Mouse (Mus musculus) intestine, embryonic 15.5 days (tissue): Measurements from ENCODE around the gene Enox1. TPM values are rescaled to one million over a fixed set of nuclear protein-coding genes. Genes with fewer than 3 reads are reported as not detected.

Experiments
- ATAC-seq: fragments of 200-750 bp; cut with Nextera tagmentation; 2 replicates; pipeline ENCODE4 v1.8.0; 2017; ENCODE audit warnings: moderate TSS enrichment, moderate library complexity
- H3K27ac ChIP-seq: fragments of 300-500 bp; sonication (generic); 2 replicates; pipeline ENCODE4 v1.5.1; 2015; ENCODE audit warnings: mild to moderate bottlenecking, inconsistent platforms
- H3K27me3 ChIP-seq: fragments of 300-500 bp; sonication (generic); replicated peaks from 2 replicates; pipeline ENCODE4 v1.6.1; 2015; ENCODE audit warnings: inconsistent platforms
- H3K36me3 ChIP-seq: fragments of 300-500 bp; sonication (generic); 2 replicates; pipeline ENCODE4 v1.6.1; 2015; ENCODE audit warnings: inconsistent platforms
- H3K4me1 ChIP-seq: fragments of 300-500 bp; sonication (generic); replicated peaks from 2 replicates; pipeline ENCODE4 v1.6.1; 2015; ENCODE audit warnings: inconsistent platforms
- H3K4me2 ChIP-seq: fragments of 300-500 bp; sonication (generic); replicated peaks from 2 replicates; pipeline ENCODE4 v1.6.1; 2015; ENCODE audit warnings: mild to moderate bottlenecking, inconsistent platforms
- H3K4me3 ChIP-seq: fragments of 300-500 bp; sonication (generic); replicated peaks from 2 replicates; pipeline ENCODE4 v1.5.1; 2015; ENCODE audit warnings: inconsistent platforms
- H3K9ac ChIP-seq: fragments of 300-500 bp; sonication (generic); 2 replicates; pipeline ENCODE4 v1.6.1; 2015; ENCODE audit warnings: inconsistent platforms
- H3K9me3 ChIP-seq: fragments of 300-500 bp; sonication (generic); 2 replicates; pipeline ENCODE4 v1.6.1; 2016; ENCODE audit warnings: inconsistent platforms
- WGBS: fragments of 180-500 bp; shearing (Covaris S2); methylation state at CpG from one replicate; pipeline ENCODE4 v1.1.7; 2015; 5-methylcytosine and 5-hydroxymethylcytosine counted together
- polyA plus RNA-seq: library from polyadenylated mRNA; unstranded; fragments of >200 nt; fragmentation: Nextera tagmentation; extraction: Ambion mirVana; gene quantifications from 2 replicates; pipeline ENCODE4 v1.2.1, GENCODE M21; 2015

Enox1 gene
- polyA plus RNA-seq, 1 experiment from 2014 or later, result 6.3 TPM

GRCm38 (mm10) chr14:77738056-77738455 is 581.5 kb downstream of the Enox1 start:
- Histone ChIP-seq H3K4me1 (no peaks in the 10 kb centered on the region), H3K4me3 (no peak overlapping the region), H3K4me2 (no peak overlapping the region), H3K36me3 (no peaks in the 10 kb centered on the region), H3K27me3 (no peaks in the 10 kb centered on the region), H3K9ac (no peak overlapping the region), H3K9me3 (no peaks in the 10 kb centered on the region), H3K27ac (no peak overlapping the region)
- 75% methylated on average over 3 of the region's 3 CpGs for WGBS
- ATAC-seq, result no peak

DNA sequence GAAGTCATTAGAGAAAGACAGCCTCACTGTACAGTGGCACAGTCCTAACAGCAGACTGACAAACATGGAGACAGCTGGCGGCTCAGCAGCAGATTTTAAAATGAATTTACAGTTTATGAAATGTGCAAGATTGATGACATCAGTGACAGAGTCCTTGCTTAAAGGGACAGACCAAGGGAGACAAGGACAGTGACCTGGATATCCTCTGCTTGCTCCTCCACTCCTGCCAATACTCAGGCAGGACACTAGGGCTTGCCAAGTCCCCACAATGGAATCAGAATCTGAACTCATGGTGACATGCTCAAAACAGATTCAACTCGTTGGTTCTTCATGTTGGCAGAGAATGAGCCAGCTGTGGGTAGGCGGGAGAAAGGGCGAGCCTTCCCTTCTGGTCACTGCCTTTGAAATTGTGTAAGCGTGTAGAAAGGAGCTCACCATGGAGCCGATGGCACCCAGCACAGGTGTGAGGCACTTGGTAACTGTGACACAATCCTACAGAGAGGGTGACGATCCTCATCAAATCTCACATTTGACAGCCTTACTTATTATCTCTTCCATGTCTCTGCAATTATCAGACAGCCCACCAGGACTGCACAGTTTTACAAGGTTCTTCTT is 582.3 kb downstream of the Enox1 start:
- Histone ChIP-seq H3K4me2 (no peak overlapping the region), H3K9me3 (no peaks in the 10 kb centered on the region), H3K4me3 (no peak overlapping the region), H3K27me3 (no peaks in the 10 kb centered on the region), H3K36me3 (no peaks in the 10 kb centered on the region), H3K9ac (no peak overlapping the region), H3K27ac (no peak overlapping the region), H3K4me1 (no peaks in the 10 kb centered on the region)
- WGBS, result 78% methylated on average over 7 of the region's 7 CpGs
- no peak for ATAC-seq

DNA sequence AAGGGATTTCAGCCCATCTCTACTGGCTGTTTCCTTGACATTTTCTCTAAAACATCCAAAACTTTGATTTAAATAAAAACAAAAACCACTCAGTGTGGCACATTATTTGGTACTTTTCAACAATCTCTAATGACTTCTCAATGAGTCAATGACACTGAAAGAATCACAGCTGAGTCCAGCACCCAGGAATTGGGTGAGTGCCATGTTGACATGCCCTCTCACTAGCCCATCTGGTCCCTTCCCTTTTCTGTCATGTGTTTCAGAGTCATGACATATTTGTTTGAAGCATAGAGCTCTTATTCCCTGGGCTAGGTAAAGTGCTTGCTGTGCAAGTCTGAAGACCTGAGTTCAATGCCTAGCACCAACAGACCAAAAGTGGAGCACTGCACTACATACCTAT is 582.8 kb downstream of the Enox1 start:
- H3K36me3 ChIP-seq, result no peaks in the 10 kb centered on the region
- H3K9ac ChIP-seq, result no peak overlapping the region
- H3K27me3 ChIP-seq, result no peaks in the 10 kb centered on the region

DNA sequence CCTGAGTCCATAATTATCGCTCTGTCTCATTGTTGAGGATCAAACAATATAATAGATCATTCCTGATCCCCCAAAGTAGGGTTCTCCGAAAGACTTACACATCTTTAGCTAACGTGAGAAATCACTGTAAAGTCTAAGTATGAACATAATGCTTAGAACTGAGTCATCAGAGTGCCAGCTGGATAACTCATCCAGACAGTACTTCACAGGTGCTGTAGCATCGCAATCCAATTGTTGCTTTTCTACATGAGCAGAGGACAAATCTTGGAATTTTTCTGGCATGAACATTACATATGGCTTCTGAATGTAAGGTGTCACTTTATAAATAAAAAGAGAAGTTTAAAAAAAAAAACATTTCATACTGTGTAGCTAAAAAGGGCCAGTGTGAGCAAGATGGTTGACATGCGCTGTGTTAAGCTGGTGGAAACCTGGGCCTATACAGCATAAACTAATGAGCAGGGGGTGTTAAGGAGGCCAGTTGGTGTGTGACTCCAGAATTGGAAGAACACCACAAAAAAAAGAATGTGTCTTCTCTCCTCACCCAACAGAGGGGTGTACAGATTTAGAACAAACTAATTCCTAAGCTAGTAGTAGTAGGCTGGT is 588.2 kb downstream of the Enox1 start:
- Histone ChIP-seq H3K36me3 (no peaks in the 10 kb centered on the region), H3K27ac (no peak overlapping the region), H3K4me3 (no peak overlapping the region), H3K4me1 (no peaks in the 10 kb centered on the region), H3K9me3 (no peaks in the 10 kb centered on the region), H3K27me3 (no peaks in the 10 kb centered on the region), H3K9ac (no peak overlapping the region), H3K4me2 (no peak overlapping the region)
- ATAC-seq, result no peak
- WGBS, result 93% methylated on average over 5 of the region's 5 CpGs

More for the DNA sequence above, 582.8 kb downstream of the Enox1 start:
- Histone ChIP-seq H3K27ac (no peak overlapping the region), H3K4me1 (no peaks in the 10 kb centered on the region), H3K4me2 (no peak overlapping the region), H3K9me3 (no peaks in the 10 kb centered on the region), H3K4me3 (no peak overlapping the region)
- no peak for ATAC-seq

GRCm38 (mm10) chr14:77748920-77749319 is 592.4 kb downstream of the Enox1 start:
- H3K36me3 ChIP-seq, result no peaks in the 10 kb centered on the region
- ATAC-seq, result no peak
- H3K4me2 ChIP-seq, result no peak overlapping the region
- no peak overlapping the region for H3K27ac ChIP-seq
- no peak overlapping the region for H3K9ac ChIP-seq
- no peak overlapping the region for H3K4me3 ChIP-seq
- H3K27me3 ChIP-seq, result no peaks in the 10 kb centered on the region
- H3K4me1 ChIP-seq, result no peaks in the 10 kb centered on the region
- H3K9me3 ChIP-seq, result no peaks in the 10 kb centered on the region

Other genes with a start within 250 kb of the Enox1 start
- gene Ccdc122, start 120.0 kb upstream of the Enox1 start, polyA plus RNA-seq, result 3.3 and 3.7 TPM in 2 replicates
- 7.4 and 9.3 TPM in 2 replicates for gene Lacc1, start 119.9 kb upstream of the Enox1 start, polyA plus RNA-seq